Mouse (Mus musculus) cerebellum, adult 2 months (tissue): Measurements from ENCODE around the gene Abcc2.

ENCODE experiments used
- CTCF ChIP-seq: fragments of 200-500 bp; IDR thresholded peaks from 2 replicates; pipeline ENCODE4 v1.5.1; 2011; ENCODE audit warnings: low read depth, mild to moderate bottlenecking, control low read depth, low read length, moderate library complexity, borderline replicate concordance; ENCODE audit not compliant: insufficient read depth
- POLR2A ChIP-seq: fragments of 200-500 bp; IDR thresholded peaks from 2 replicates; pipeline ENCODE4 v1.6.1; 2011; ENCODE audit warnings: low read length, control low read depth, borderline replicate concordance; ENCODE audit not compliant: insufficient read depth

- TF ChIP-seq POLR2A (no peak), CTCF (peak; percentile 12; the same call in 1 of the 2 replicates)
Measured at GRCm38 (mm10) chr19:43851996-43852630, 70.1 kb downstream of the Abcc2 start.
